In genomic region chr4:120332934-120333421, GRCm38 (mm10) we compare ENCODE assay signal across 16 mouse cellular contexts. TPM values are rescaled to one million over a fixed set of nuclear protein-coding genes. Genes with fewer than 3 reads are reported as not detected.
A peak's percentile ranks its signal among the peaks of the same experiment; 100 is the strongest.
DNase-seq lines count a peak whose midpoint lies in the region; ATAC-seq lines count a peak whose summit lies in the region.
"Had no signal": no experiment of that assay in that cellular context is flagged by ENCODE, and none has a peak within 500 bp of the region (broad histone marks: within the 10 kb centered on the region; RNA-seq: fewer than 3 reads in every experiment).

No protein-coding gene starts in this region.

- ATAC-seq in hindbrain, embryonic 15.5 days (ENCODE audit: low FRiP score, low read depth), result peak; percentile 81
- peak; percentile 82 for ATAC-seq in neural tube, embryonic 14.5 days (ENCODE audit: low read depth)
- ATAC-seq: inflammation-experienced regulatory T-cells, adult 6 months had no signal

- H3K9me3 ChIP-seq in hindbrain, embryonic 15.5 days, result no peaks in the 10 kb centered on the region
- no peaks in the 10 kb centered on the region for H3K9me3 ChIP-seq in neural tube, embryonic 14.5 days (ENCODE audit: control insufficient read depth, low read length)
- H3K9me3 ChIP-seq: heart, embryonic 13.5 days had no signal

- no peaks in the 10 kb centered on the region for H3K36me3 ChIP-seq in hindbrain, embryonic 15.5 days
- no peaks in the 10 kb centered on the region for H3K36me3 ChIP-seq in neural tube, embryonic 14.5 days (ENCODE audit: control insufficient read depth, insufficient read depth, low read length)
- H3K36me3 ChIP-seq: heart, embryonic 13.5 days had no signal

- H3K4me3 ChIP-seq in hindbrain, embryonic 15.5 days, result no peak overlapping the region
- no peak overlapping the region for H3K4me3 ChIP-seq in neural tube, embryonic 14.5 days (ENCODE audit: low read depth, low read length)
- H3K4me3 ChIP-seq: heart, embryonic 13.5 days had no signal

- peak; percentile 61 to 72 for DNase-seq in cerebellum, postnatal 10 days
- no peak for DNase-seq in cerebellum, adult 11 months
- peak; percentile 12 for DNase-seq in layer of hippocampus, adult 9-11 months
- no peak for DNase-seq in layer of hippocampus, postnatal 36 days
- DNase-seq in adrenal gland, postnatal 4 days (ENCODE audit: low spot score in 2 of 2), result no peak
- DNase-seq in frontal cortex, postnatal 36 days (ENCODE audit: low spot score in 2 of 2), result no peak
- DNase-seq: adrenal gland, postnatal 25 days; cerebellum, adult 8-10 months; lung, postnatal 14 days had no signal

- H3K27ac ChIP-seq in hindbrain, embryonic 15.5 days (replicated peaks), result peak overlapping the region; percentile 76
- H3K27ac ChIP-seq in neural tube, embryonic 14.5 days (ENCODE audit: low read depth, low read length), result peak overlapping the region; percentile 86
- H3K27ac ChIP-seq: heart, embryonic 13.5 days had no signal

- peak overlapping the region; percentile 23 for H3K4me2 ChIP-seq in hindbrain, embryonic 15.5 days
- peak overlapping the region; percentile 3; the same call in 1 of the 2 replicates for H3K4me2 ChIP-seq in neural tube, embryonic 14.5 days (ENCODE audit: low read depth, low read length)
- H3K4me2 ChIP-seq: heart, embryonic 13.5 days had no signal

- H3K9ac ChIP-seq in hindbrain, embryonic 15.5 days, result no peak overlapping the region
- no peak overlapping the region for H3K9ac ChIP-seq in neural tube, embryonic 14.5 days (replicated peaks; ENCODE audit: low read depth, low read length)
- H3K9ac ChIP-seq: heart, embryonic 13.5 days had no signal

- H3K4me1 ChIP-seq in hindbrain, embryonic 15.5 days (replicated peaks), result peaks cover 20% of the 10 kb centered on the region
- H3K4me1 ChIP-seq in neural tube, embryonic 14.5 days (ENCODE audit: control insufficient read depth, insufficient read depth, low read length), result peaks cover 13% of the 10 kb centered on the region

- H3K27me3 ChIP-seq in hindbrain, embryonic 15.5 days, result no peaks in the 10 kb centered on the region
- H3K27me3 ChIP-seq in neural tube, embryonic 14.5 days (ENCODE audit: control insufficient read depth, insufficient read depth, low read length), result no peaks in the 10 kb centered on the region

- WGBS in hindbrain, embryonic 15.5 days, result 22% methylated on average over 11 of the region's 11 CpGs
- WGBS in neural tube, embryonic 14.5 days, result 28% methylated on average over 11 of the region's 11 CpGs

RNA-seq across cellular contexts. Expression of gene Foxo6, which starts 45.8 kb away (rescaled TPM):
- total RNA-seq in layer of hippocampus, postnatal 36 days (2021), result 10 to 100 TPM; 37.1 to 38.6 TPM
- 1.0 and 1.3 TPM in 2 replicates for polyA plus RNA-seq in hindbrain, embryonic 15.5 days (2015; fragmentation: Nextera tagmentation; extraction: Ambion mirVana)
- 0.85 and 1.1 TPM in 2 replicates for polyA plus RNA-seq in neural tube, embryonic 14.5 days (2014; fragmentation: Nextera tagmentation; extraction: Ambion mirVana)
- total RNA-seq in adrenal gland, postnatal 4 days (2021), result 1 to 10 TPM; 4.4 to 4.5 TPM
- total RNA-seq: liver, adult 2 months; monocyte, adult 5-6 weeks had no signal
- polyA plus RNA-seq: heart, embryonic 13.5 days; inflammation-experienced regulatory T-cells, adult 6 months; thymus, postnatal 0 days had no signal

Comparison
In these comparisons a context has a peak if more than half of its experiments do, and no peak if none do; other contexts are left out.
1. DNase-seq: peak in cerebellum, postnatal 10 days (2 of 2) and layer of hippocampus, adult 9-11 months (single experiment); none in cerebellum, adult 11 months (single experiment), layer of hippocampus, postnatal 36 days (0 of 2), adrenal gland, postnatal 4 days (0 of 2) and frontal cortex, postnatal 36 days (0 of 2).
2. RNA of gene Foxo6, which starts 45.8 kb away (total RNA-seq): 37.1 to 38.6 TPM in layer of hippocampus, postnatal 36 days; 4.4 to 4.5 TPM in adrenal gland, postnatal 4 days; every median in the first group is over 4 times any median in the second.